In the genomic region with DNA sequence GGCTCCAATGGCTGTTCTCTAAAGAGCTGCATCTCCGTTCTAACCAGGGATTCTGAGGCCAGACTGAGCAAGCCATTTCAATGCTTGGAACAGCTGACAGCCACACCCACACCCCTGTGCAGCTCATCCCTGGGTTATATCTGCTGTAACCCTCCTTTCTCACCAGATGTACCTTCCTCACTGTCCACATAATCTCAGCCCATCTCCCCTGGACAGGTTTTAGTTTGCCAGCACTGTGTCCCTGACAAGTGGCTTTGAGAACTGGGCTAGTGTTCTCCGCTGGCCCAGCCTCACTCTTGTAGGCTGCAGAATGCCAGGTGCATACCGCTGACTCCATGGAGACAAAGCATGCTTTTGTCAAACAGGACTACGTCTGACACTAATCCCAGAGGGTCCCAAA, we compare ENCODE assay signal across 8 mouse cellular contexts. TPM values are rescaled to one million over a fixed set of nuclear protein-coding genes. Genes with fewer than 3 reads are reported as not detected.
A peak's percentile ranks its signal among the peaks of the same experiment; 100 is the strongest.
DNase-seq lines count a peak whose midpoint lies in the region; ATAC-seq lines count a peak whose summit lies in the region.

No protein-coding gene starts in this region.

- no peaks in the 10 kb centered on the region for H3K27me3 ChIP-seq in heart, embryonic 12.5 days (replicated peaks)
- no peaks in the 10 kb centered on the region for H3K27me3 ChIP-seq in hindbrain, embryonic 11.5 days (ENCODE audit: control insufficient read depth, insufficient read depth, low read length)
- no peaks in the 10 kb centered on the region for H3K27me3 ChIP-seq in midbrain, embryonic 10.5 days (ENCODE audit: low read depth, poor library complexity, severe bottlenecking)

- H3K27ac ChIP-seq in heart, embryonic 12.5 days (ENCODE audit: poor library complexity, severe bottlenecking): 0 out of 2 replicates have a peak overlapping the region, but pooled peaks have one; percentile 94
- no peak overlapping the region for H3K27ac ChIP-seq in hindbrain, embryonic 11.5 days (ENCODE audit: low read depth, low read length)
- H3K27ac ChIP-seq in midbrain, embryonic 10.5 days (replicated peaks): 0 out of 2 replicates have a peak overlapping the region, but pooled peaks have one; percentile 17

- no peak for DNase-seq in heart, postnatal 4 days
- peak; percentile 25 for DNase-seq in MN1 (ENCODE audit: low spot score)
- DNase-seq in hindbrain, embryonic 11.5 days (ENCODE audit: low spot score): no peak
- no peak for DNase-seq in midbrain, embryonic 10.5 days (ENCODE audit: low spot score)
- DNase-seq in gastrocnemius, postnatal 36 days: no peak
- DNase-seq in cerebellum, adult 18-20 months: no peak

- H3K36me3 ChIP-seq in heart, embryonic 12.5 days: peaks cover 5% of the 10 kb centered on the region; the same call in 1 of the 2 replicates
- no peaks in the 10 kb centered on the region for H3K36me3 ChIP-seq in hindbrain, embryonic 11.5 days (ENCODE audit: control insufficient read depth, insufficient read depth, low read length)
- H3K36me3 ChIP-seq in midbrain, embryonic 10.5 days: peaks cover 11% of the 10 kb centered on the region; the same call in 1 of the 2 replicates

- ATAC-seq in heart, embryonic 12.5 days (ENCODE audit: insufficient number of reproducible peaks, low FRiP score): no peak
- ATAC-seq in hindbrain, embryonic 11.5 days (ENCODE audit: low FRiP score): no peak
- no peak for ATAC-seq in megakaryocyte-erythroid progenitor cell, adult 5-6 weeks (replicated peaks; ENCODE audit: low FRiP score, low TSS enrichment, poor library complexity, severe bottlenecking)

- H3K9ac ChIP-seq in heart, embryonic 12.5 days: peak overlapping the region; percentile 94
- peak overlapping the region; percentile 78; the same call in 1 of the 2 replicates for H3K9ac ChIP-seq in hindbrain, embryonic 11.5 days (ENCODE audit: low read depth, low read length)

- 44% methylated on average over 4 of the region's 4 CpGs for WGBS in heart, embryonic 12.5 days
- 31% methylated on average over 4 of the region's 4 CpGs for WGBS in hindbrain, embryonic 11.5 days
- WGBS in midbrain, embryonic 10.5 days: 24% methylated on average over 4 of the region's 4 CpGs

- H3K4me2 ChIP-seq in heart, embryonic 12.5 days: peak overlapping the region; percentile 87
- peak overlapping the region; percentile 76 for H3K4me2 ChIP-seq in hindbrain, embryonic 11.5 days (replicated peaks; ENCODE audit: low read depth, low read length)

- intact Hi-C loops in gastrocnemius, postnatal 36 days (cut with DNase I): no loop called here

- no peaks in the 10 kb centered on the region for H3K9me3 ChIP-seq in heart, embryonic 12.5 days (replicated peaks)
- no peaks in the 10 kb centered on the region for H3K9me3 ChIP-seq in hindbrain, embryonic 11.5 days (ENCODE audit: control insufficient read depth, low read length)
- no peaks in the 10 kb centered on the region for H3K9me3 ChIP-seq in midbrain, embryonic 10.5 days (replicated peaks)

- peaks cover 43% of the 10 kb centered on the region for H3K4me1 ChIP-seq in heart, embryonic 12.5 days (replicated peaks)
- H3K4me1 ChIP-seq in hindbrain, embryonic 11.5 days (replicated peaks; ENCODE audit: control insufficient read depth, insufficient read depth, low read length): peaks cover 13% of the 10 kb centered on the region
- peaks cover 38% of the 10 kb centered on the region for H3K4me1 ChIP-seq in midbrain, embryonic 10.5 days

- H3K4me3 ChIP-seq in heart, embryonic 12.5 days: peak overlapping the region; percentile 86
- peak overlapping the region; percentile 73; the same call in 1 of the 2 replicates for H3K4me3 ChIP-seq in hindbrain, embryonic 11.5 days (ENCODE audit: low read depth, low read length)
- peak overlapping the region; percentile 90 for H3K4me3 ChIP-seq in midbrain, embryonic 10.5 days

RNA-seq across cellular contexts. Expression of a gene that starts 1.7 kb away (rescaled TPM):
- polyA plus RNA-seq in heart, embryonic 12.5 days (2016; fragmentation: Nextera tagmentation; extraction: Ambion mirVana): 0.10 and 0.19 TPM in 2 replicates
- total RNA-seq in heart, postnatal 4 days (2021): not detected
- 0.54 and 2.1 TPM in 2 replicates for polyA plus RNA-seq in hindbrain, embryonic 11.5 days (2014; fragmentation: Nextera tagmentation; extraction: Ambion mirVana)
- 0.06 and 0.09 TPM in 2 replicates for polyA plus RNA-seq in midbrain, embryonic 10.5 days (2016; fragmentation: Nextera tagmentation; extraction: Ambion mirVana)
- 0.33 TPM in 1 of 2 replicates, not detected in the other for total RNA-seq in megakaryocyte-erythroid progenitor cell, adult 5-6 weeks (2014; fragmentation: Nextera tagmentation)
- 0.08 TPM in 1 of 2 replicates, not detected in the other for total RNA-seq in megakaryocyte-erythroid progenitor cell, adult 5-6 weeks (2017)
- total RNA-seq in gastrocnemius, postnatal 36 days (2021): not detected

RNA-seq across cellular contexts. Expression of a gene that starts 1.7 kb away (rescaled TPM):
- polyA plus RNA-seq in heart, embryonic 12.5 days (2016; fragmentation: Nextera tagmentation; extraction: Ambion mirVana): 24.4 and 25.5 TPM in 2 replicates
- total RNA-seq in heart, postnatal 4 days (2021): 10 to 100 TPM; 21.6 TPM
- polyA plus RNA-seq in hindbrain, embryonic 11.5 days (2014; fragmentation: Nextera tagmentation; extraction: Ambion mirVana): 10.0 and 12.2 TPM in 2 replicates
- polyA plus RNA-seq in midbrain, embryonic 10.5 days (2016; fragmentation: Nextera tagmentation; extraction: Ambion mirVana): 21.7 and 22.9 TPM in 2 replicates
- 6.6 and 8.8 TPM in 2 replicates for total RNA-seq in megakaryocyte-erythroid progenitor cell, adult 5-6 weeks (2014; fragmentation: Nextera tagmentation)
- total RNA-seq in megakaryocyte-erythroid progenitor cell, adult 5-6 weeks (2017): 6.7 and 22.0 TPM in 2 replicates
- total RNA-seq in gastrocnemius, postnatal 36 days (2021): under 1 TPM; 0.74 to 0.76 TPM

RNA-seq across cellular contexts. Expression of a gene that starts 20.1 kb away (rescaled TPM):
- not detected in 2 replicates for polyA plus RNA-seq in heart, embryonic 12.5 days (2016; fragmentation: Nextera tagmentation; extraction: Ambion mirVana)
- total RNA-seq in heart, postnatal 4 days (2021): 1 to 10 TPM; 2.2 to 2.3 TPM
- 0.36 and 0.37 TPM in 2 replicates for polyA plus RNA-seq in hindbrain, embryonic 11.5 days (2014; fragmentation: Nextera tagmentation; extraction: Ambion mirVana)
- 0.07 and 0.19 TPM in 2 replicates for polyA plus RNA-seq in midbrain, embryonic 10.5 days (2016; fragmentation: Nextera tagmentation; extraction: Ambion mirVana)
- not detected in 2 replicates for total RNA-seq in megakaryocyte-erythroid progenitor cell, adult 5-6 weeks (2014; fragmentation: Nextera tagmentation)
- total RNA-seq in megakaryocyte-erythroid progenitor cell, adult 5-6 weeks (2017): not detected in 2 replicates
- not detected for total RNA-seq in gastrocnemius, postnatal 36 days (2021)

RNA-seq across cellular contexts. Expression of a gene that starts 52.1 kb away (rescaled TPM):
- 0.76 and 1.3 TPM in 2 replicates for polyA plus RNA-seq in heart, embryonic 12.5 days (2016; fragmentation: Nextera tagmentation; extraction: Ambion mirVana)
- 1 to 10 TPM; 1.5 to 1.8 TPM for total RNA-seq in heart, postnatal 4 days (2021)
- polyA plus RNA-seq in hindbrain, embryonic 11.5 days (2014; fragmentation: Nextera tagmentation; extraction: Ambion mirVana): 0.77 and 1.4 TPM in 2 replicates
- polyA plus RNA-seq in midbrain, embryonic 10.5 days (2016; fragmentation: Nextera tagmentation; extraction: Ambion mirVana): 1.4 and 1.6 TPM in 2 replicates
- total RNA-seq in megakaryocyte-erythroid progenitor cell, adult 5-6 weeks (2014; fragmentation: Nextera tagmentation): 0.33 TPM in 1 of 2 replicates, not detected in the other
- total RNA-seq in megakaryocyte-erythroid progenitor cell, adult 5-6 weeks (2017): not detected in 2 replicates
- total RNA-seq in gastrocnemius, postnatal 36 days (2021): under 1 TPM; 0.22 to 0.66 TPM

Comparison
In these comparisons a context has a peak if more than half of its experiments do, and no peak if none do; other contexts are left out.
1. RNA of a gene that starts 1.7 kb away (total RNA-seq): 6.6 to 22.0 TPM in megakaryocyte-erythroid progenitor cell, adult 5-6 weeks and 21.6 TPM in heart, postnatal 4 days; 0.74 to 0.76 TPM in gastrocnemius, postnatal 36 days; every median in the first group is over 4 times any median in the second.
2. Peak in every context shown above with its lines, with median percentiles within 50 percentile points of each other: H3K4me3 ChIP-seq.